Mouse (Mus musculus) midbrain, embryonic 14.5 days (tissue): Measurements from ENCODE around the gene Map2k7. TPM values are rescaled to one million over a fixed set of nuclear protein-coding genes. Genes with fewer than 3 reads are reported as not detected.

ENCODE experiments used
- ATAC-seq: fragments of 200-750 bp; cut with Nextera tagmentation; 2 replicates; pipeline ENCODE4 v1.8.0; 2017; ENCODE audit warnings: moderate number of reproducible peaks, moderate library complexity; ENCODE audit not compliant: low FRiP score, low TSS enrichment
- DNase-seq: peaks from one replicate; pipeline ENCODE4 v3.0.0-alpha.2; 2015
- H3K27ac ChIP-seq: fragments of 300-500 bp; sonication (generic); replicated peaks from 2 replicates; pipeline ENCODE4 v1.5.1; 2014; ENCODE audit warnings: mild to moderate bottlenecking, low read depth, low read length, moderate library complexity
- H3K27me3 ChIP-seq: fragments of 300-500 bp; sonication (generic); 2 replicates; pipeline ENCODE4 v1.6.1; 2014; ENCODE audit warnings: low read length, control low read depth, mixed read lengths; ENCODE audit not compliant: control insufficient read depth, insufficient read depth
- H3K36me3 ChIP-seq: fragments of 300-500 bp; sonication (generic); 2 replicates; pipeline ENCODE4 v1.6.1; 2014; ENCODE audit warnings: low read length, control low read depth; ENCODE audit not compliant: control insufficient read depth, insufficient read depth
- H3K4me1 ChIP-seq: fragments of 300-500 bp; sonication (generic); 2 replicates; pipeline ENCODE4 v1.6.1; 2014; ENCODE audit warnings: mild to moderate bottlenecking, antibody characterized with exemption, low read length, control low read depth; ENCODE audit not compliant: control insufficient read depth, insufficient read depth
- H3K4me2 ChIP-seq: fragments of 300-500 bp; sonication (generic); 2 replicates; pipeline ENCODE4 v1.6.1; 2014; ENCODE audit warnings: mild to moderate bottlenecking, low read length, moderate library complexity
- H3K4me3 ChIP-seq: fragments of 300-500 bp; sonication (generic); replicated peaks from 2 replicates; pipeline ENCODE4 v1.5.1; 2014; ENCODE audit warnings: low read depth, low read length
- H3K9ac ChIP-seq: fragments of 300-500 bp; sonication (generic); replicated peaks from 2 replicates; pipeline ENCODE4 v1.6.1; 2014; ENCODE audit warnings: mild to moderate bottlenecking, low read length, moderate library complexity
- H3K9me3 ChIP-seq: fragments of 300-500 bp; sonication (generic); 2 replicates; pipeline ENCODE4 v1.6.1; 2016; ENCODE audit warnings: low read length, control low read depth, mixed read lengths; ENCODE audit not compliant: control insufficient read depth
- WGBS: fragments of 180-500 bp; shearing (Covaris S2); extraction: QIAGEN DNeasy Blood & Tissue Kit; methylation state at CpG from one replicate; pipeline ENCODE4 v1.1.7; 2014; 5-methylcytosine and 5-hydroxymethylcytosine counted together
- polyA plus RNA-seq: library from polyadenylated mRNA; unstranded; fragments of >200 nt; fragmentation: Nextera tagmentation; extraction: Ambion mirVana; gene quantifications from 2 replicates; pipeline ENCODE4 v1.2.1, GENCODE M21; 2014

Map2k7 gene
- polyA plus RNA-seq, 1 experiment from 2014 or later: 21.9 TPM

DNA sequence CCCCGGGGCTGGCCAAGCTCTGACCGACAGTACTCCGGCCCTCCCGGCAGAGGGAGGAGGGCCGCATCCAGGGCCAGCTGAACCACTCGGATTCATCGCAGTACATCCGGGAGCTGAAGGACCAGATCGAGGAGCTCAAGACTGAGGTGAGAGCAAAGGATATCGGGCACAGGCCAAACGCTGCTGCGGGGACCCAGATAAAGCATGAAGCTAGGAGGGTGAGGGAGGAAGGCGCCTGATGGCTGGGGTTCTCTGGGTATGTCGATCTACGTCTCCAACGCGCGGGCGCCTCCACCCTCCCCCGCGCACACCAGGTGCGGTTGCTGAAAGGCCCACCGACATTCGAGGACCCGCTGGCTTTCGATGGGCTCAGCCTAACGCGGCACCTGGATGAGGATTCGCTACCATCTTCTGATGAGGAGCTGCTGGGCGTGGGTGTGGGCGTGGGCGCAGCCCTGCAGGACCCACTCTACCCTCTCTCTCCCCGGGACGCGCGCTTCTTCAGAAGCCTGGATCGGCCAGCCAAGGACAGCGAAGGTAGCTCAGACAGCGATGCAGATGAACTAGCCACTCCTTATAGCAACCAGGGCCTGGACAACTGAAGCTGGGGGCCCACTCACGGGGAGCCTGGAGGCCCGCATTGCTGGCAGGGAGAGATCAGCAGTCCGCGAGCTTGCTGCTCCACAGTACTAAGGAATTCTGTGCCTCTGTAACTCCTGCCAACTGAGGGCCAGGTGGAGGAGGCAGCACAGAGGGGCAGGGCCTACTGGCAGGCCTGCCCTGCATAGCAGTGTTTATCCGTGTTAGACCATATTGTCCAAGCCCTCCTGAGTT lies 32.1 kb upstream of the Map2k7 start:
- Histone ChIP-seq H3K4me1 (no peaks in the 10 kb centered on the region; the same call in 1 of the 2 replicates), H3K4me3 (no peak overlapping the region), H3K27me3 (peaks cover 11% of the 10 kb centered on the region; the same call in 1 of the 2 replicates), H3K4me2 (peak overlapping the region; percentile 3; the same call in 1 of the 2 replicates), H3K9ac (peak overlapping the region; percentile 23; the same call in 1 of the 2 replicates), H3K36me3 (peaks cover 95% of the 10 kb centered on the region), H3K27ac (no peak overlapping the region), H3K9me3 (no peaks in the 10 kb centered on the region)
- ATAC-seq (no peak), DNase-seq (peak; percentile 34)
- WGBS: 10% methylated on average over 44 of the region's 44 CpGs

DNA sequence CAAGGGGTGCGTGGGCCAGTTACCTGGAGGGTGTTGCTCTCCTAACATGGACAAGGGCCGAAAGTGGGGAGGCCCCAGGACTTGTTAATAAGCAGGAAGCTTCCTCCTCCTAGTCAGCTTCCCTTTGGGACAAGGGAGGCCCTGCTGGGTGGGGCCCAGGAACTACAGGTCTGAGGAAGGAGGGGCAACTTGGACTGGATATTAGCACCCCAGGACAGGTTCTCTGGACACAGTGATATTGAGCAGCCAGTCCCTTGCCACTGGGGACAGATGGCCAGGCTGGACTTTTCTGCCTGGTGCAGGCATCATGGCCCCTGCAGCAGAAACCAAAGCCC lies 31.6 kb upstream of the Map2k7 start:
- ATAC-seq (no peak), DNase-seq (no peak)
- H3K4me1 ChIP-seq: no peaks in the 10 kb centered on the region; the same call in 1 of the 2 replicates
- H3K9me3 ChIP-seq: no peaks in the 10 kb centered on the region
- peaks cover 11% of the 10 kb centered on the region; the same call in 1 of the 2 replicates for H3K27me3 ChIP-seq
- 46% methylated on average over 2 of the region's 2 CpGs for WGBS
- H3K4me3 ChIP-seq: no peak overlapping the region
- H3K9ac ChIP-seq: no peak overlapping the region; the same call in 1 of the 2 replicates
- no peak overlapping the region for H3K4me2 ChIP-seq
- no peak overlapping the region for H3K27ac ChIP-seq
- peaks cover 90% of the 10 kb centered on the region for H3K36me3 ChIP-seq

DNA sequence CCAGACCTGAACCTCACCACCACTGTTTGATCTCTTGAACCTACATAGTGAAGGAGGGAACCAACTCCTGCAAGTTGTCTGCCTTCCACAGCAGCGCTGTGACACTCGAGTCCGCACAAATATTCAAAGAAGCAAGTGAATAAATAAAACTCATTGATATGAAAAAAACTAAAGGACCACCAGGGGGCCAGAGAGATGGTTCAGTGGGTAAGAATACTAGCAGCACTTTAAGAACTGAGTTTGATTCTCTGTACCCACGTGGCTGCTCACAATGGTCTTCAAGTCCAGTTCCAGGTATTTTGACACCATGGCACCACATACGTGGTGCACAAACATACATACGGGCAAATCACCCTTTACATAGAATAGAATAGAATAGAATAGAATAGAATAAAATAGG lies 27.4 kb upstream of the Map2k7 start:
- Histone ChIP-seq H3K9ac (no peak overlapping the region), H3K27me3 (no peaks in the 10 kb centered on the region), H3K27ac (no peak overlapping the region), H3K4me3 (no peak overlapping the region), H3K4me2 (peak overlapping the region; percentile 17), H3K9me3 (no peaks in the 10 kb centered on the region), H3K4me1 (peaks cover 35% of the 10 kb centered on the region), H3K36me3 (peaks cover 63% of the 10 kb centered on the region)
- 70% methylated on average over 6 of the region's 6 CpGs for WGBS
- ATAC-seq (no peak), DNase-seq (no peak)

DNA sequence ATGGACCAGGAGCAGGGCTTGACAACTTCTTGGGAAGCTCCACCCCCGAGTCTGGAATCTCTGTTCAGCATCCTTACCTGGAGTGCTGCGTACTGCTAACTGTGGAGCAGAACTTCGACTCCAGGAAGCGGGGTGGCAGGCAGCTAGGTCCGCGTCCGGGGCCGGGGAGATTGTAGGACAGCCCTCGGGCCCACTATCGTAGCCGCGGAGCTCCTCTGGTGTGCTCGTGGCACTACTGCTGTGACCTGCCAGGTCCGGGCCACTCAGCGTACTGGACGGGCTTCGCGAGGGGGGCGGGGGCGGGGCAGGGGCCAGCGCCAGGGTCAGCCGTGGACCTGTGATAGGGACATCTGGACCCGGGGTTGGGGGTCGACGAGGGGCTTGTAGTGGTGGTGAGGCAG lies 25.7 kb upstream of the Map2k7 start:
- DNase-seq (peak; percentile 55), ATAC-seq (no peak)
- 4% methylated on average over 25 of the region's 25 CpGs for WGBS
- H3K27me3 ChIP-seq: no peaks in the 10 kb centered on the region
- H3K36me3 ChIP-seq: peaks cover 46% of the 10 kb centered on the region
- H3K9me3 ChIP-seq: no peaks in the 10 kb centered on the region
- peak overlapping the region; percentile 96 for H3K4me2 ChIP-seq
- H3K4me3 ChIP-seq: peak overlapping the region; percentile 46
- H3K27ac ChIP-seq: peak overlapping the region; percentile 55
- H3K9ac ChIP-seq: peak overlapping the region; percentile 66
- peaks cover 39% of the 10 kb centered on the region for H3K4me1 ChIP-seq

DNA sequence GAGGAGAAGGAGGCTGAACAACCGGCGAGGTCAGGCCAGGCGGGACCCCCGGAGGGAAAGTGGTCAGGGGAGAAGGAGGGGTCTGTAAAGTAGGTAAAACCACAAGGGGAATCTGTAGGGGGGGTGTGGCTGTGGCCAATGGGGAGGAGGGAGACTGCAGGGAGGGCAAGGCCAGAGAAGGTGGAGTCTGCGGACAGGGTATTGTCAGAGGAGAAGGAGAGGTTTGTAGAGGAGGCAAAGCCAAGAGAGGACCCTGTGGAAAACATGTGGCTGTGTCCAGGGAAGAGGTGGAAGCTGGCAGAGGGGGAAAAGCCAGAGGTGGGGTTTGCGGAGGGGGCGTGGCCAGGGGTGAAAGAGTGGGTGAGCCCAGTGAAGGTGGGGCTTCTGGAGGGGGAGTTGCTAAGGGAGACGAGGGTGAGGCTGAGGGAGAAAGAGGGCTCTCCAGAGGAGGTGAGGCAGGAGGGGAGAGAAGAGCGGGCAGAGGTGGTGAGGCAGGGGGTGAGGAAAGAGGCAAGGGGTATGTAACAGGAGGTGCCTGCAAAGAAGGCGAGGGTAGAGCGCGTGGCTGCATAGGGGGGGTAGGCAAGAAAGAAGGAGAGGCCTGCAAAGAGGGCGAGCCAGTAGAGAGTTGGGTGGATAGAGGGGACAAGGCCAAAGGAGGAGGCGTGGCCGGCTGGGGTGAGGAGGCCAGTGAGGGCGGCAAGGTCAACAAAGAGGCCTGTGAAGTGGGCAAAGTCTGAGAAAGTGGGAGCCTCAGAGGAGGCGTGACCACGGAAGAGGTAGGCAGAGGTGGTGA lies 25.1 kb upstream of the Map2k7 start:
- H3K4me1 ChIP-seq: peaks cover 41% of the 10 kb centered on the region

DNA sequence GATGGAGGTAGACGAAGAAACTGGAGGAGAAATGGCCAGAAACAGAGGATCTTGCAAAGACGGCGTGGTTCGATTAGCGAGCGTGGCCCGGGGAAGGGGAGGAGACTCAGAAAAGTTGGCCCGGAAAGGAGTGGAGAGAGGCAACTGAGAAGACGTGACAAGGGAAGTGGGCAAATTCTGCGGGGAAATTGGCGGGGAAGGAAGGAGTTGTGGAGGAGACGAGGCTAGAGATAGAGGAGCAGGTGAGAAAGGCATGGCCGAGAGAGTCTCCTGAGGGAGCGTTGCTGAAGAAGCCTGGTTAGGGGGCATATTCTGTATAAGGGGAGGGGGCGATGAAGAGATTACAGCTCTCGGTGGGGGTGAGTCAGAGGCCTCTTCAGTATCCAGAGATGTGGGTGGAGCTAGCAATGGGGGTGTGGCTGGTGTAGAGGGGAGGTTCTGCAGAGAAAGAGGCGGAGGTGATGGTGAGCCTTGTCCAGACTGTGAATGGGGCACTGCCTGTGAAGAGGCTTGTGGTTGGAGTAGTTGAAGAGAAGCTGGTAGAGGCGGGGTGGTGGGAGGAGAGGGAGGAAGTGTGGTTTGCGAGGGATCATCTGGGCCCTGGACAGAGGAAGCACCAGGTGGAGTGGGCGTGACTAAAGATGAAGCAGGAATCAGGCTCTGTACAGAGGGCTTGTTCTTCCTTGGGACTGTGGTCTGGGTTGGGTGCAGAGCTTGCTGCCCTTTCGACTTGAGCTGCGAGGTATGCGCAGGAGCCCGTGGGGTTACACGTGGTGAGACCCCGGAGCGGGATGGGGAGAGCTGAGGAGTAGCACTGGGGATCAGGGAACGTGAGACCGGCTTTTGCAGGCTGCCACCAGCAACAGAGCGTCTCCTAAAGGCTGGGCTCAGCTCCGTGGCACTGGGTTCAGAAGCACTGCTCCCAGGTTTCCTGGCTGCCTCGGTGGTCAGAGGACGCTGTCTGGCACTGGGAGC lies 24.2 kb upstream of the Map2k7 start:
- 16% methylated on average over 33 of the region's 33 CpGs for WGBS
- no peaks in the 10 kb centered on the region for H3K27me3 ChIP-seq
- peak overlapping the region; percentile 55 for H3K27ac ChIP-seq
- peak overlapping the region; percentile 66 for H3K9ac ChIP-seq
- H3K36me3 ChIP-seq: peaks cover 36% of the 10 kb centered on the region
- H3K4me3 ChIP-seq: peak overlapping the region; percentile 46
- ATAC-seq (no peak), DNase-seq (no peak)
- H3K4me2 ChIP-seq: peak overlapping the region; percentile 96
- H3K9me3 ChIP-seq: no peaks in the 10 kb centered on the region
- H3K4me1 ChIP-seq: peaks cover 41% of the 10 kb centered on the region

More for the DNA sequence above, 25.1 kb upstream of the Map2k7 start:
- Histone ChIP-seq H3K27ac (peak overlapping the region; percentile 55), H3K9me3 (no peaks in the 10 kb centered on the region), H3K4me3 (peak overlapping the region; percentile 46), H3K9ac (peak overlapping the region; percentile 66), H3K27me3 (no peaks in the 10 kb centered on the region), H3K36me3 (peaks cover 40% of the 10 kb centered on the region), H3K4me2 (peak overlapping the region; percentile 96)
- ATAC-seq (0 out of 2 replicates have a peak, but pooled peaks have one; percentile 4), DNase-seq (peak; percentile 63)
- WGBS: 4% methylated on average over 18 of the region's 18 CpGs

DNA sequence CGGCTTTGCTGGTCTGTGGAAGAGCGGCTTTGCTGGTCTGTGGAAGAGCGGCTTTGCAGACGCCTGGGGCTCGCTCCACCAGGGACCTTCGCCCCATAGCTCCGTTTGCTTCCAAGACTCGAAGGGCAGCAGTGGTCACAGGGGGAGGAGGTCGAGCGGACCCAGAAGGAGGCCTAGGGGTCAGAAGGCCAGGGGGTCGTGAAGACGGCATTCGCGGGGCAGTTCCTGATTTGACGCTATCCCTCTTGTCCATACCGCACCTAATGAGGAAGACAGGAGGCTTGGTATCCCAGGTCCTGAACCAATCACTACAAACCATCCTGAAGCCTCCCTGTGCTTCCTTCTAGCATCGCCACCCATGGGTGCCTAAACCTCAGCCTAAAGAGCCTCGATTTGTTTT lies 22.2 kb upstream of the Map2k7 start:
- Histone ChIP-seq H3K27me3 (no peaks in the 10 kb centered on the region), H3K9ac (peak overlapping the region; percentile 97), H3K4me2 (peak overlapping the region; percentile 96), H3K4me1 (peaks cover 41% of the 10 kb centered on the region), H3K27ac (peak overlapping the region; percentile 93), H3K4me3 (peak overlapping the region; percentile 63), H3K9me3 (no peaks in the 10 kb centered on the region), H3K36me3 (peaks cover 16% of the 10 kb centered on the region)
- ATAC-seq: peak; percentile 12; the same call in 1 of the 2 replicates
- DNase-seq: peak; percentile 35
- WGBS: 3% methylated on average over 18 of the region's 18 CpGs
